Mouse (Mus musculus): Measurements from ENCODE around the gene Dlg2. TPM values are rescaled to one million over a fixed set of nuclear protein-coding genes. Genes with fewer than 3 reads are reported as not detected.

Gene Dlg2
- polyA plus RNA-seq, 1 experiment, result 0.85 TPM

DNA sequence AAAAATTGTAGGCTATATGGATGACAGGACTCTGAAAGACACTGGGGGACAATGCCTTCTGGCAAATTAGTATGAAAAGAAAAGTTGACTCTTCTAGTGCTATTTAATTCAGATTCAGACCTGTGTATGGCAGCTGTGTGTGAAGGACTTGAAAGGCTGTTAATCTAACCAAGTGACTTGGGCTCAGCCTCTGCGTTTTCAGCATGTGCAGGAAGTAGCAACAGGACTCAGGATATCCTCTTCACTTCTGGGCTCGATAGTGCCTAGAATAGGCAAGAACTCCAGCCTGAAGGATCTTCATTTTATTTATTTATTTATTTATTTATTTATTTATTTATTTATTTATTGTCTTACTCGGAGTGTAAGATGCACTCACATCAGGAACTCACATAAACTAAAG is 1068.1 kb downstream of the Dlg2 start:
- no peak overlapping the region for H3K4me3 ChIP-seq (ENCODE audit: low read depth, low read length)
- no peaks in the 10 kb centered on the region for H3K36me3 ChIP-seq (ENCODE audit: control insufficient read depth, insufficient read depth, low read length, poor library complexity, severe bottlenecking)
- H3K27me3 ChIP-seq (ENCODE audit: control insufficient read depth, insufficient read depth, low read length, poor library complexity, severe bottlenecking), result peaks cover 3% of the 10 kb centered on the region
- no peak overlapping the region for H3K9ac ChIP-seq (ENCODE audit: low read depth, poor library complexity, severe bottlenecking)
- H3K9me3 ChIP-seq (replicated peaks; ENCODE audit: control insufficient read depth, insufficient read depth, low read length, poor library complexity, severe bottlenecking), result no peaks in the 10 kb centered on the region
- no peak overlapping the region for H3K27ac ChIP-seq (ENCODE audit: insufficient read depth, low read length)
- H3K4me1 ChIP-seq (ENCODE audit: control insufficient read depth, insufficient read depth, low read length), result no peaks in the 10 kb centered on the region
- TF ChIP-seq POLR2A (IDR thresholded peaks at IDR 0.05; ENCODE audit: insufficient read depth, low read length) (no peak), CTCF (IDR thresholded peaks at IDR 0.05; ENCODE audit: low read depth, low read length) (no peak), EP300 (IDR thresholded peaks at IDR 0.05; ENCODE audit: insufficient read depth, low read depth, low read length) (no peak)

DNA sequence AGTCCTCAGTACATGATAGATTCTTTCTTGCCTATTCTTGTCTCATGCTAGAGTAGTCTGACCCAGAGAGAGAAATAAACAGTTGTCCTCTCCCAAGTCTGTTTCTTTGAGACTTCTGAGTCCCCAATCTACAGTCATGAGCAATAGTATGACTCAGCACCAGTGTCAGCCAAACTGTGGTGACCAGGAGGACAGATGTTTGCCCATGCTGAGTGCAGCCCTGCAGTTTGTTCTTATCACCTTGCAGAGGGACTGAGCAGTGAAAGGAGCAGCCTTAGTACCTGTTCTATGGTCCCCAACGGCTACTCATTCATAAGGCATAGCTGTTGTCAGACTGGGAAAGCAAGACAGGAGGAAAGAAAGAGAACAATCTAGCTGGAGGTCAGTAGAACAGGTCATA is 1072.3 kb downstream of the Dlg2 start:
- H3K4me1 ChIP-seq (ENCODE audit: control insufficient read depth, insufficient read depth, low read length), result no peaks in the 10 kb centered on the region
- H3K27ac ChIP-seq (ENCODE audit: insufficient read depth, low read length), result no peak overlapping the region
- no peaks in the 10 kb centered on the region for H3K9me3 ChIP-seq (replicated peaks; ENCODE audit: control insufficient read depth, insufficient read depth, low read length, poor library complexity, severe bottlenecking)
- no peak overlapping the region for H3K4me3 ChIP-seq (ENCODE audit: low read depth, low read length)
- H3K36me3 ChIP-seq (ENCODE audit: control insufficient read depth, insufficient read depth, low read length, poor library complexity, severe bottlenecking), result no peaks in the 10 kb centered on the region
- no peak overlapping the region for H3K9ac ChIP-seq (ENCODE audit: low read depth, poor library complexity, severe bottlenecking)
- TF ChIP-seq EP300 (IDR thresholded peaks at IDR 0.05; ENCODE audit: insufficient read depth, low read depth, low read length) (no peak), CTCF (IDR thresholded peaks at IDR 0.05; ENCODE audit: low read depth, low read length) (no peak), POLR2A (IDR thresholded peaks at IDR 0.05; ENCODE audit: insufficient read depth, low read length) (no peak)
- H3K27me3 ChIP-seq (ENCODE audit: control insufficient read depth, insufficient read depth, low read length, poor library complexity, severe bottlenecking), result peaks cover 1% of the 10 kb centered on the region; the same call in 1 of the 2 replicates

DNA sequence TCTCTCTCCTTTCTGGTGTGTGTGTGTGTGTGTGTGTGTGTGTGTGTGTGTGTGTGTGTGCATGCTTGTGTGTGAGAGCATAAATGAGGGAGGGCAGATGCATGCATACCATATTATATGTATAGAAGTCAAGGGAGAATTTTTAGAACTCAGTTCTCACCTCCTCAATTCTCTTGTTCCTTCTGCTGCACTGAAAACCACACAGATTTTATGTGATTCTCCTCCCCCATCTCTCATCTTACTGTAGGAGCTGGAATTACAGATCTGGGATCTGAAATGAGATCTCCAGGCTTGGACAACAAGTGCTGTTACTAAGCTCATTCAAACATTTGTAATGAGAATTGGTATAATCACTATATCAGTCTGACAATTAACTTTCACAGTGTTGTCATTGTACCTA is 1081.1 kb downstream of the Dlg2 start:
- H3K36me3 ChIP-seq (ENCODE audit: control insufficient read depth, insufficient read depth, low read length, poor library complexity, severe bottlenecking), result no peaks in the 10 kb centered on the region
- H3K9ac ChIP-seq (ENCODE audit: low read depth, poor library complexity, severe bottlenecking), result no peak overlapping the region
- H3K9me3 ChIP-seq (replicated peaks; ENCODE audit: control insufficient read depth, insufficient read depth, low read length, poor library complexity, severe bottlenecking), result no peaks in the 10 kb centered on the region
- H3K27me3 ChIP-seq (ENCODE audit: control insufficient read depth, insufficient read depth, low read length, poor library complexity, severe bottlenecking), result no peaks in the 10 kb centered on the region
- no peaks in the 10 kb centered on the region for H3K4me1 ChIP-seq (ENCODE audit: control insufficient read depth, insufficient read depth, low read length)
- no peak overlapping the region for H3K4me3 ChIP-seq (ENCODE audit: low read depth, low read length)
- TF ChIP-seq CTCF (IDR thresholded peaks at IDR 0.05; ENCODE audit: low read depth, low read length), result no peak
- H3K27ac ChIP-seq (ENCODE audit: insufficient read depth, low read length), result no peak overlapping the region

DNA sequence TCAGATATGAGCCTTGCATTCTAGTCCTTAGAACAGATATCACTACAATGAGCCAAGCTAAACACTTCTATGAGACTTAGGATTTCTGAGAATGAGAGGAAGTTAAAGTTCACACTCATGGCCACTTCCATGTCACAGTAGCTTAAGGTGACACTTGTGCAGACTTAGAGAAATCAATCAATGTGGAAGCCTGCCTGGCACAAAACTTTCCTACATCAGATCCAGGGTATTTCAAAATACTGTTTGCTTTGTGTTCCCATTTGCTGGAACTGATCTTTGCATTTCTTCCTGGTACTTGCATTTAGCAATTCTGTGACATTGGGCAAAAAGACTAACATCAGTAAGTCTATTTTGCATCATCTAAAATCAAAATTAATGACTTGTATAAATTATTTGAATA is 1091.0 kb downstream of the Dlg2 start:
- TF ChIP-seq EP300 (IDR thresholded peaks at IDR 0.05; ENCODE audit: insufficient read depth, low read depth, low read length) (no peak), POLR2A (IDR thresholded peaks at IDR 0.05; ENCODE audit: insufficient read depth, low read length) (no peak), CTCF (IDR thresholded peaks at IDR 0.05; ENCODE audit: low read depth, low read length) (no peak)
- Histone ChIP-seq H3K9me3 (replicated peaks; ENCODE audit: control insufficient read depth, insufficient read depth, low read length, poor library complexity, severe bottlenecking) (no peaks in the 10 kb centered on the region), H3K4me3 (ENCODE audit: low read depth, low read length) (no peak overlapping the region), H3K9ac (ENCODE audit: low read depth, poor library complexity, severe bottlenecking) (no peak overlapping the region), H3K36me3 (ENCODE audit: control insufficient read depth, insufficient read depth, low read length, poor library complexity, severe bottlenecking) (no peaks in the 10 kb centered on the region), H3K27ac (ENCODE audit: insufficient read depth, low read length) (no peak overlapping the region), H3K27me3 (ENCODE audit: control insufficient read depth, insufficient read depth, low read length, poor library complexity, severe bottlenecking) (no peaks in the 10 kb centered on the region), H3K4me1 (ENCODE audit: control insufficient read depth, insufficient read depth, low read length) (no peaks in the 10 kb centered on the region)

DNA sequence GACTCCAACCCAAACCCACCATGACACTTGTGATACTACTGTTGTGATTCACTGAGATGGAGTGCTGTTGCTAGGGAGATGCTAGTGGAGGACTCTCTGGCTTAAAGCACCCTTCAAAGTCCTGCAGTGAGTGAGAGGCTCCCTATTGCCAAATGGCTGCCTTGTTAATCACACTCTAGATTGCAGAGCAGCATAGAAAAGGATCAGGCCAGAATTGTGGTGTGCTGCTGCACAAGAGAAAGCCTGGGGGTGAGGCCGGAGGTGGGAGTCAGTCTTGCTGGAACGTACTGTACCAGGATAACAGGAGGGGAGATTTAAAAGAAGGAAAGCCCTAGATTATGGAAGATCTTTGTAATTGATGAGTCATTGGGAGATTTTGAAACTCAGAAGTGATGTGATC is 1094.5 kb downstream of the Dlg2 start:
- no peak overlapping the region for H3K4me3 ChIP-seq (ENCODE audit: low read depth, low read length)
- no peaks in the 10 kb centered on the region for H3K9me3 ChIP-seq (replicated peaks; ENCODE audit: control insufficient read depth, insufficient read depth, low read length, poor library complexity, severe bottlenecking)
- H3K4me1 ChIP-seq (ENCODE audit: control insufficient read depth, insufficient read depth, low read length), result no peaks in the 10 kb centered on the region
- H3K36me3 ChIP-seq (ENCODE audit: control insufficient read depth, insufficient read depth, low read length, poor library complexity, severe bottlenecking), result no peaks in the 10 kb centered on the region
- H3K27ac ChIP-seq (ENCODE audit: insufficient read depth, low read length), result no peak overlapping the region
- TF ChIP-seq CTCF (IDR thresholded peaks at IDR 0.05; ENCODE audit: low read depth, low read length) (no peak), POLR2A (IDR thresholded peaks at IDR 0.05; ENCODE audit: insufficient read depth, low read length) (no peak), EP300 (IDR thresholded peaks at IDR 0.05; ENCODE audit: insufficient read depth, low read depth, low read length) (no peak)
- H3K9ac ChIP-seq (ENCODE audit: low read depth, poor library complexity, severe bottlenecking), result no peak overlapping the region
- H3K27me3 ChIP-seq (ENCODE audit: control insufficient read depth, insufficient read depth, low read length, poor library complexity, severe bottlenecking), result no peaks in the 10 kb centered on the region

DNA sequence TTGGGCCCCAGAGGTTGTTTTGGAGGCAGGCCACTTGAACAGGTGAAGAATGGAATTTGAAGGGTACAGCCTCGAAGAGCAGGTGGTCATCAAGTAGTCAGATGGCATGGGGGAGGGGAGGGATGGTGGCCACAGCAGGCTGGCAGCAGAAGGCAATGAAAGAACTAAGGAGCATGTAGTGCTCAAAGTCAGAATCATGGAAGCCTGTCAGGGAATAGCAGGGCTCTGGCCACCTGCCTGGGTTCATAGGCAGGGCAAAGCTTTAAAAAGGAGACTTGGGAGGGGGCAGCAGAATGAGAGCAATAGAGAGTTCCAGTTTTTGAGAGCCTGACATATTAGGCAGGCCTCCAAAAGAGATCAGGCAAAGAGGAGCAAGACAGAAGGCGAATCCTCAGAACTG is 1096.2 kb downstream of the Dlg2 start:
- no peaks in the 10 kb centered on the region for H3K4me1 ChIP-seq (ENCODE audit: control insufficient read depth, insufficient read depth, low read length)
- no peaks in the 10 kb centered on the region for H3K9me3 ChIP-seq (replicated peaks; ENCODE audit: control insufficient read depth, insufficient read depth, low read length, poor library complexity, severe bottlenecking)
- H3K9ac ChIP-seq (ENCODE audit: low read depth, poor library complexity, severe bottlenecking), result no peak overlapping the region
- TF ChIP-seq POLR2A (IDR thresholded peaks at IDR 0.05; ENCODE audit: insufficient read depth, low read length), result no peak
- TF ChIP-seq EP300 (IDR thresholded peaks at IDR 0.05; ENCODE audit: insufficient read depth, low read depth, low read length), result no peak
- no peak for TF ChIP-seq CTCF (IDR thresholded peaks at IDR 0.05; ENCODE audit: low read depth, low read length)
- H3K4me3 ChIP-seq (ENCODE audit: low read depth, low read length), result no peak overlapping the region
- no peak overlapping the region for H3K27ac ChIP-seq (ENCODE audit: insufficient read depth, low read length)
- H3K27me3 ChIP-seq (ENCODE audit: control insufficient read depth, insufficient read depth, low read length, poor library complexity, severe bottlenecking), result no peaks in the 10 kb centered on the region
- no peaks in the 10 kb centered on the region for H3K36me3 ChIP-seq (ENCODE audit: control insufficient read depth, insufficient read depth, low read length, poor library complexity, severe bottlenecking)

Data from ES-Bruce4 (cell line).